Comparison of ENCODE assay signal across 20 mouse cellular contexts in genomic region chr8:115583221-115583620, GRCm38 (mm10).
"Had no signal": no experiment of that assay in that cellular context is flagged by ENCODE, and none has a peak within 500 bp of the region (broad histone marks: within the 10 kb centered on the region; RNA-seq: fewer than 3 reads in every experiment).

No protein-coding gene starts in this region.

- DNase-seq: liver, postnatal 0 days; lung, adult 2 months; lung, postnatal 14 days; lung, postnatal 36 days; midbrain, embryonic 14.5 days; retina, postnatal 1 day; right cerebral cortex, adult 18-20 months; right cerebral cortex, postnatal 25 days; right cerebral cortex, postnatal 4 days; spleen, adult 18-20 months; thymus, adult 18-20 months; thymus, postnatal 25 days; thymus, postnatal 4 days had no signal

- H3K4me1 ChIP-seq: liver, embryonic 15.5 days; lung, embryonic 15.5 days; midbrain, embryonic 10.5 days; midbrain, embryonic 12.5 days; neural tube, embryonic 15.5 days had no signal

- H3K4me3 ChIP-seq: liver, embryonic 15.5 days; lung, embryonic 15.5 days; midbrain, embryonic 10.5 days; midbrain, embryonic 12.5 days; myocyte; neural tube, embryonic 13.5 days; neural tube, embryonic 15.5 days had no signal

- H3K27ac ChIP-seq: liver, embryonic 15.5 days; lung, embryonic 15.5 days; midbrain, embryonic 10.5 days; midbrain, embryonic 12.5 days; neural tube, embryonic 13.5 days; neural tube, embryonic 15.5 days had no signal
